Mouse (Mus musculus) spleen, adult 18-20 months (tissue): ENCODE measurements around the gene Igfn1.

Experiments used
- DNase-seq, 2 experiments: peaks; one replicate each; pipeline ENCODE4 v3.0.0; 2022; ENCODE audit warnings: mixed read lengths in 2 of 2

The Igfn1 gene

GRCm38 (mm10) chr1:136006292-136006748, at the start of gene Igfn1:
Gene Igfn1 (minus strand): TSS chr1:136006342.
- DNase-seq: no peak

GRCm38 (mm10) chr1:136055771-136056170, 49.6 kb upstream of the Igfn1 start:
- no peak for DNase-seq

- DNase-seq: no peak
Measured at GRCm38 (mm10) chr1:136052547-136052946, 46.4 kb upstream of the Igfn1 start, which contains the start of gene Cacna1s. Gene Cacna1s (plus strand): TSS chr1:136052750.

- DNase-seq: peak in 1 of 2 experiments; percentile 6
Measured at GRCm38 (mm10) chr1:136051465-136051864, 45.3 kb upstream of the Igfn1 start.

- DNase-seq: peak in 1 of 2 experiments; percentile 8
Measured at GRCm38 (mm10) chr1:136051013-136051315, 44.8 kb upstream of the Igfn1 start.

- peak in 1 of 2 experiments; percentile 1 for DNase-seq
Measured at GRCm38 (mm10) chr1:136050312-136051012, 44.3 kb upstream of the Igfn1 start, which contains the start of gene Ascl5. Gene Ascl5 (plus strand): TSS chr1:136050804.

GRCm38 (mm10) chr1:136047894-136048293, 41.8 kb upstream of the Igfn1 start:
- no peak for DNase-seq

GRCm38 (mm10) chr1:136047432-136047831, 41.3 kb upstream of the Igfn1 start:
- no peak for DNase-seq

GRCm38 (mm10) chr1:136045774-136046173, 39.6 kb upstream of the Igfn1 start:
- DNase-seq: peak; percentile 12 to 54

- DNase-seq: no peak
Measured at GRCm38 (mm10) chr1:136040874-136041273, 34.7 kb upstream of the Igfn1 start.

GRCm38 (mm10) chr1:136040452-136040851, 34.3 kb upstream of the Igfn1 start:
- DNase-seq: no peak

- DNase-seq: no peak
Measured at GRCm38 (mm10) chr1:136038746-136039538, 32.8 kb upstream of the Igfn1 start.

GRCm38 (mm10) chr1:136032961-136033360, 26.8 kb upstream of the Igfn1 start:
- DNase-seq: no peak

- no peak for DNase-seq
Measured at GRCm38 (mm10) chr1:136031697-136032096, 25.6 kb upstream of the Igfn1 start.

- no peak for DNase-seq
Measured at GRCm38 (mm10) chr1:136030201-136030600, 24.1 kb upstream of the Igfn1 start.

- peak; percentile 29 to 42 for DNase-seq
Measured at GRCm38 (mm10) chr1:136018390-136019189, 12.4 kb upstream of the Igfn1 start.

- DNase-seq: peak; percentile 71 to 80
Measured at GRCm38 (mm10) chr1:136017907-136018313, 11.8 kb upstream of the Igfn1 start.

GRCm38 (mm10) chr1:136017307-136017706, 11.2 kb upstream of the Igfn1 start:
- DNase-seq: no peak

GRCm38 (mm10) chr1:136014796-136015502, 8.8 kb upstream of the Igfn1 start:
- DNase-seq: no peak

- no peak for DNase-seq
Measured at GRCm38 (mm10) chr1:136013513-136013912, 7.4 kb upstream of the Igfn1 start.

GRCm38 (mm10) chr1:136010247-136010646, 4.1 kb upstream of the Igfn1 start:
- no peak for DNase-seq

GRCm38 (mm10) chr1:136008159-136008533, 2.0 kb upstream of the Igfn1 start:
- DNase-seq: no peak
